Mouse (Mus musculus): ENCODE measurements around the gene Fgfr2.

Fgfr2 gene

GRCm38 (mm10) chr7:130222633-130223354, 2900.4 kb downstream of the Fgfr2 start:
- no peak for DNase-seq (ENCODE audit: low spot score)

GRCm38 (mm10) chr7:130221661-130222387, 2901.3 kb downstream of the Fgfr2 start:
- no peak for DNase-seq (ENCODE audit: low spot score)

DNA sequence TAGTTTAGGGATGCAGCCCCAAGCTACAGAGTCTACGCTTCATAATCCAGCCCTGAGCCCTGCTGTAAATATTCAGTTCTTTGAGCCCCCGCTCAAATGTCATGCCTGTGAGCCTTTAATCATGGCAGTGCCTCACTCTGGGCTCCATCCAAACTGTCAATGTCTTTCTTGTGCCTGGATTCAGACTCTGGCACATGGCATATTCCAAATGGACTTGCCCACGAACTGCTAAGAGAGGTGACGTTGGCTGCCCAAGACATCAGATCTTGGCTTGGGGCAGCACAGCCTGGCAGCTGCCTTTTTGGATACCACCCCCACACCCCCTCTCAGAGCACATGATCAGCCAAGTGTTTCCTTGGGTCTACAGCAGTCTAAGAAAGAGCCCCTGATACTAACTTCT, 2902.5 kb downstream of the Fgfr2 start:
- DNase-seq (ENCODE audit: low spot score), result no peak

DNA sequence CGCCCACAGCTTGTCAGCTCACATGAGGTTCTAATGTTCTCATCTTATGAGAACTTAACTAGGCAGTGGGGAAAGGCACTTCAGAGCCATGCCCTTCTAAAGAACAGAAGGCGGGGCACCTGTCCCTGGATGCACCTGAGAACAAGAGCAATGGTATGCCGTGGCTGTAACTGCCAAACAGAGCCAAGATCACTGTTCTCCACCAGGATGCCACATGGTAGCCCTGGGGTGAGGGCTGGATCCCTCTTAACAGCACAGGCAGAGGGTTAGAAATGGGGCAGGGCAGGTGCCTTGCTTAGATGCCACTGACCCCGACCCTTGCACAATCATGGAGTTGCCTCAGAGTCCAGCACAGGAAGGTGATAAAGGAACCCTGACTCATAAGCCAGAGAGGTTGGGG, 2903.3 kb downstream of the Fgfr2 start:
- DNase-seq (ENCODE audit: low spot score), result no peak

DNA sequence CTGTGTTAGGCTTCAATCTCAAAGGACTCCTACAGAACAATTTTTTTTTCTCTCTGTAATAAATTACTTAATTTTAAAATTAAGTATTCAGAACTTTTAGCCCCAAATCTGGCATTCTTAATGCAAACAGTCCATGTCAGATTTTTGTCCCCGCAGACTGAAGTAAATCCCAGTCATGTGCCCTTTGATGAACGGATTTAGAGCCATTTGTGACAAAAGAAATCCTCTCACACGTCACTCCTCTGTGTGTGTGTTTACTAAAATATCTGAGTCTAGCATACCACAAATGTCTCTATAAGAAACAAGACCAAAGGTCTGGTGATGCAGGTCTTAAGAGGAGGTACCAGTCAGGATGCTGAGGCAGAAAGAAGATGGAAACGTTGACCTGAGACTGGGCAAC, 2906.9 kb downstream of the Fgfr2 start:
- DNase-seq (ENCODE audit: low spot score), result no peak

- no peak for DNase-seq (ENCODE audit: low spot score)
These were observed 2907.6 kb downstream of the Fgfr2 start for GRCm38 (mm10) chr7:130215348-130216252.

DNA sequence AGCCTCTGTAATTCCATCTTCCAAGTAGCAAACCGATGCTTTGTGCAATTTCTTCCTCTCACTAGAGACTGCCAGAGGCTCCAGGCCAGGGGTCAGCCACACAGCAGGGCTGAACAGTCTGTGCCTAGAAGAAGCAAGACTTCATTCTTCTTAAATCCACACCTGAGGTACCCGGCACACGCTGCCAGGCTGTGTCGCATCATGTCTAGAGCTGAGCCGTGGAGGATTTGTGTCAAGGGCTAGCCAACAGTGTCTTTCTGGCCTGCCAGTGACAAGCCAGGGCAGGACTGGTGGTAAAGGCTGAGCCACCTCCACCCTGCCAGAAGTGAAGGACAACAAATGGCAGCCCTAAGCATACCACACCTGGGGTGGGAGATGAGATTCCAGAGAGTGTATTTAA, 2910.0 kb downstream of the Fgfr2 start:
- DNase-seq (ENCODE audit: low spot score), result no peak

- DNase-seq (ENCODE audit: low spot score), result no peak
These were observed 2911.7 kb downstream of the Fgfr2 start for GRCm38 (mm10) chr7:130211411-130211810.

DNA sequence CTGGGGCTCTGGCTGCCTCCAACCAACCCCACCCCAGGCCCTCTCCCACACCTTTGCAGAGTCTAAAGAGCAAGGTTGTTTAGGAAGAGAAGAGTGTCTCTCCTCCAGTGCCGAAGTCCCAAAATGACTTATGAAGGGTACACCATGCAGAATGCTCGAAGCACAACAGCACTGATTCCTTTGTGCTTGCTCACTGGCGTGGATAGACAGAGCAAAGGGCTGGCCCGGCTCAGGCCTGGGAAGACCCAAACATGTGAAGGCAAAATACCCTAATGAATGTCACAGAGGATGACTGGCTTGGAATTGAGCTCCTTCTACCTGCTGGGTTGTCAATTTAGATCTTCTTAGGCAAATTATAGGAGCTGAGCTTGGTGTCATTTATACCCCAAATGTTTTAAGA, 2914.5 kb downstream of the Fgfr2 start:
- no peak for DNase-seq (ENCODE audit: low spot score)

GRCm38 (mm10) chr7:130206181-130206582, 2917.0 kb downstream of the Fgfr2 start:
- DNase-seq (ENCODE audit: low spot score), result no peak

GRCm38 (mm10) chr7:130205140-130205539, 2918.0 kb downstream of the Fgfr2 start:
- DNase-seq (ENCODE audit: low spot score), result no peak

- no peak for DNase-seq (ENCODE audit: low spot score)
These were observed 2922.1 kb downstream of the Fgfr2 start for GRCm38 (mm10) chr7:130201020-130201419.

GRCm38 (mm10) chr7:130199951-130200350, 2923.2 kb downstream of the Fgfr2 start:
- DNase-seq (ENCODE audit: low spot score), result no peak

GRCm38 (mm10) chr7:130199317-130199716, 2923.8 kb downstream of the Fgfr2 start:
- DNase-seq (ENCODE audit: low spot score), result no peak

- DNase-seq (ENCODE audit: low spot score), result no peak
These were observed 2928.1 kb downstream of the Fgfr2 start for GRCm38 (mm10) chr7:130195081-130195480.

DNA sequence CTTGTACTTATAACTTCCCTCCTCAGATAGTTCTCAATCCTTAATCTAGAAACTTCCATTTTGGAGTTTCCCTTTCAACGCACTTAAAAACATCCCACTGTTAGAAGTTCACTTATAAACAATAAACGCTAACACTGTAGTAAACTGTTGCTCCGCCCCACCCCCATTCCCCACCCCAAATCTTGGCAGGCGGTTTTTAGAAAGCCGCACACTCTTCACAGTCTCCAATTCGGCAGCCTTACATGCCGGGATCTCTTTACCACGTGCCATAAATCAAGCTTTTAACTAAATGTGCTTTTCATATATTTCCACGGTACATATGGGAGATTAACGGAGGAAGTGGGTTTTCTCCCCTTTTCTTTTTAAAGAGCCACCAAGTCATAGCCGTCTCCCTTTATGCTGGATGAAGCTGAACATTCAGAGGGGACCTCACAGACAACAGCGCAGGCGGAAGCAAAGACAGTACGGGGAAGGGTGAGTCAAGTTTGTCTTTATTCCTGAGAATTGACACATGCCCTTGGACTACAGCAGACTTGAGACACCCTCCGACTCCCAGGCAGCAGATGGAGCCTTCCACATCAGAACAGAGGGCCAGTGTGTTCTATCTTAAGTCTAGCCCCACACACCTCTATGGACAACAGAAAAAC, 2932.7 kb downstream of the Fgfr2 start:
- DNase-seq (ENCODE audit: low spot score), result no peak

DNA sequence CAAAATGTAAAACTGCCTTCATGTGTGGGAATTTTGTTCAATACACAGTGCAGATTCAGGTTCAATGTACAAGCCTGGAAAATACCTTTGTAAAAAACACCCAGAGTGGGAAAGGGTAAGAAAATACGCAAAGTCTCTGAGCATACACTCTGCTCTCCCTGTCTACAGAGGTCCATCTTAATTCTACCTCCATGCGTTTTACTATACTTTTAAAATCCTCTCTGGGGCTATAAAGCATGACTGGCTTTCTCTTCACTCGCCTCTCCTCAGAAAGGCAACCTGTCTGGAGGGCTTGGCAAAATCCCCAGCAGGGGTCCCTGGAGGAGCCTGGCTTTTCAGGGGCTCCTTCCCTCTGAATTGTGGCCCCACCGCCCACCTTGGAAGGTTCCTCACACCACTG, 2933.2 kb downstream of the Fgfr2 start:
- no peak for DNase-seq (ENCODE audit: low spot score)

DNA sequence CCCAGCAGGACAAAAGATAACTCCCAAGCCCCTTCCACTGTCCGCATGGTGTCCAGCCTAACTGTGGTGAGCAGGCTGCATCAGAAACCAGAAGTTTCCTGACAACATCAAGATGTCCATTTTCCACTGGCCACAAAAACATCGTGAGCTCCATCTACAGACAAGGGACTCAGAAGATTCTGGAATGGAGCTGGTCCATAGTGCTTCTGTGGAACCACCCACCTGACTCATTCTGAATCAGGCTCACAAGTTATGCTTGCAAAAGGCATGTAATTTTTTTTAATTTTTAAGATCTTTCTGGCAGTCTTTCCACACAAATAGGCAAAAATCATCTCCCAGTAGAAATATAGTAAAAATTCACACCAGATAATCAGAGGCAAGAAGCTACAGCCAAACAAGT, 2935.0 kb downstream of the Fgfr2 start:
- no peak for DNase-seq (ENCODE audit: low spot score)

DNA sequence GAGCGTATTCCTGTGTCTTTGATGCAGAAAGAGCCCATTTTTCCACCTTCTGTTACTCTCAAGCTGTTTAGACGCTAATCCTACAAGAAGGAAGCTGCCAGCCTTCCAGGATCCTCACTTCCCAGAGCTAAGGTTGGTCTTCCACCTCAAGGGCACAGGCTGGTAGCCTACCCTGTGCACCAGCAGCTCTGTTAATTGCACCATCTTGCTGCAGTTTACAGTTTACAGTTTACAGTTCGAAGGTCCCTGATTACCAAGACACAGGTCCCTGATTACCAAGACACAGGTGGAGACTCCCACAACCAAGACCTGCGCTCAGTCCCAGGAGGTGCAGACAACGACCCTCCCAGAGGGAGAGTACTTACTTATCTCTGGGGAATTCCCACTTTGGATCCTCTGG, 2938.3 kb downstream of the Fgfr2 start:
- DNase-seq (ENCODE audit: low spot score), result no peak

GRCm38 (mm10) chr7:130183960-130184359, 2939.2 kb downstream of the Fgfr2 start:
- DNase-seq (ENCODE audit: low spot score), result no peak

DNA sequence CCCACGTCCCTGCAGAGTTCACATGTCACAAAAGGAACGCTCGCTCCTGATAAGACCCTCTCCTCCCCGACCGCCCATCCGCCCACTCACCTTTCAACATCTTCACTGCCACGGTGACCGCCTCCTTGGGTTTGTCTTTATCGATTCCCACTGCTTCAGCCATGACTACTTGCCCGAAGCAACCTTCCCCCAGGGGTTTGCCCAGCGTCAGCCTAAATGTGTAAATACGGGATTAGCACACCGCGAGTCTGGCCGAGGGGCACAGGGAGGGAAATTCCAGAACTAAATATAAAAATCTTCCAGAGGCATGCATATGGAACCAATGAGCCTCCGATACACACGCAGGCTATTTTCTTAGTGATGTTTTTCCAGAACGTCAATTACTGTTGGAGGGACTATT, 2940.6 kb downstream of the Fgfr2 start:
- no peak for DNase-seq (ENCODE audit: low spot score)

- no peak for DNase-seq (ENCODE audit: low spot score)
These were observed 2944.2 kb downstream of the Fgfr2 start for GRCm38 (mm10) chr7:130178991-130179390.

Measured in T-cell, adult 2 months (primary cell).